Mouse (Mus musculus): ENCODE data around the gene Bcl2l11. TPM values are rescaled to one million over a fixed set of nuclear protein-coding genes. Genes with fewer than 3 reads are reported as not detected.

The Bcl2l11 gene
- polyA plus RNA-seq, 1 experiment from 2014 or later = 19.9 TPM

- Histone ChIP-seq H3K27me3 (ENCODE audit: control insufficient read depth, insufficient read depth, low read length) (no peaks in the 10 kb centered on the region), H3K27ac (ENCODE audit: low read length) (no peak overlapping the region), H3K9ac (replicated peaks; ENCODE audit: low read depth, low read length) (no peak overlapping the region), H3K4me3 (ENCODE audit: low read depth, low read length) (no peak overlapping the region), H3K4me2 (replicated peaks; ENCODE audit: low read depth, low read length) (no peak overlapping the region), H3K36me3 (ENCODE audit: control insufficient read depth, insufficient read depth, low read length) (peaks cover 5% of the 10 kb centered on the region), H3K9me3 (ENCODE audit: control insufficient read depth, low read depth, low read length) (no peaks in the 10 kb centered on the region), H3K4me1 (ENCODE audit: control insufficient read depth, insufficient read depth, low read length) (peaks cover 27% of the 10 kb centered on the region)
- no peak for ATAC-seq (ENCODE audit: insufficient number of reproducible peaks, insufficient read depth, low FRiP score, low read depth)
- WGBS = 79% methylated on average over 8 of the region's 8 CpGs
These were observed 37.3 kb downstream of the Bcl2l11 start for GRCm38 (mm10) chr2:128163177-128163576.

GRCm38 (mm10) chr2:128166623-128167423 lies 41.0 kb downstream of the Bcl2l11 start:
- no peak overlapping the region; the same call in 1 of the 2 replicates for H3K27ac ChIP-seq (ENCODE audit: low read length)
- peaks cover 8% of the 10 kb centered on the region; the same call in 1 of the 2 replicates for H3K4me1 ChIP-seq (ENCODE audit: control insufficient read depth, insufficient read depth, low read length)
- ATAC-seq (ENCODE audit: insufficient number of reproducible peaks, insufficient read depth, low FRiP score, low read depth) = peak; percentile 23; the same call in 1 of the 2 replicates
- H3K4me2 ChIP-seq (replicated peaks; ENCODE audit: low read depth, low read length) = no peak overlapping the region
- H3K4me3 ChIP-seq (ENCODE audit: low read depth, low read length) = no peak overlapping the region
- 60% methylated on average over 13 of the region's 13 CpGs for WGBS
- no peaks in the 10 kb centered on the region for H3K9me3 ChIP-seq (ENCODE audit: control insufficient read depth, low read depth, low read length)
- no peak overlapping the region for H3K9ac ChIP-seq (replicated peaks; ENCODE audit: low read depth, low read length)
- H3K27me3 ChIP-seq (ENCODE audit: control insufficient read depth, insufficient read depth, low read length) = no peaks in the 10 kb centered on the region
- H3K36me3 ChIP-seq (ENCODE audit: control insufficient read depth, insufficient read depth, low read length) = no peaks in the 10 kb centered on the region

DNA sequence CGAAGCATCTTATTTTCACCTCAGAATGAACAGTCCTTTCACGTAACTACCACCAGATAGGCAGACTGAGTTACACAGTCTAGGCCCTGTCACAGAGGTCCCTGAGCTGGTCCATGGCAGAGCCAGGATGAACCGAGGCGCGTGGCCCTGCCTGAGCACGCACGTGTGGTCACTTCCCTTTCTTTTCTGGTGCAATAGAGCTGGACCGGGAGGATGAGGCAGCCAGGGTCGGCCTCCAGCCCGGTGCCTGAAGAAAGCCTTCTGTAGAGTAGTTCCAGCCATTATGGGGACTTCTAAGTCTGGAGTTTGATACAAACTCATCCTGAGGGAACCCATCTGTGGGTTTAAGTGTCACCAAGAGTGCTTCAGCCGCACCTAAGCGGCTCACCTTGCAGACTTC lies 42.1 kb downstream of the Bcl2l11 start:
- 90% methylated on average over 12 of the region's 12 CpGs for WGBS
- Histone ChIP-seq H3K4me3 (ENCODE audit: low read depth, low read length) (no peak overlapping the region), H3K4me1 (ENCODE audit: control insufficient read depth, insufficient read depth, low read length) (peaks cover 8% of the 10 kb centered on the region; the same call in 1 of the 2 replicates), H3K27me3 (ENCODE audit: control insufficient read depth, insufficient read depth, low read length) (no peaks in the 10 kb centered on the region), H3K27ac (ENCODE audit: low read length) (no peak overlapping the region), H3K9ac (replicated peaks; ENCODE audit: low read depth, low read length) (no peak overlapping the region), H3K9me3 (ENCODE audit: control insufficient read depth, low read depth, low read length) (no peaks in the 10 kb centered on the region), H3K4me2 (replicated peaks; ENCODE audit: low read depth, low read length) (no peak overlapping the region), H3K36me3 (ENCODE audit: control insufficient read depth, insufficient read depth, low read length) (no peaks in the 10 kb centered on the region)
- ATAC-seq (ENCODE audit: insufficient number of reproducible peaks, insufficient read depth, low FRiP score, low read depth) = no peak

DNA sequence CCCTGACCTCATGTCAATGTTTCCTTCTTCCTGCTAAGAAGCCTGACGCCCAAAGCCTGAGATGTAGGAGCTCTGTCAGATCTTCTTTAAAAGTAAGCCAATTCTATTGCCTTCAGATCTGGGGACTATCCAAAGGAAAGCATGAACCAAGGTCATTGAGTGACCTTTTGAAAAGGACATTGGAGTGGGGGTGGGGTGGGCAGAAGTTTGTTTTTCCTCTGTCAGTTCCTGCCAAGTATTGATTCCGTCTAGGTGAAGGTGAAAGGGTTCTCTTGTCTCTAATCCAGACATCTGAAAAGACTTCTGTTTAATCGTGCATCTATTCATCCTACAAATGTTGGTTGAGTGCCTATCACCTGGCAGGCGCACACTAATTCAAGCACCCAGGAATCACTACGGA lies 43.6 kb downstream of the Bcl2l11 start:
- Histone ChIP-seq H3K4me3 (ENCODE audit: low read depth, low read length) (no peak overlapping the region), H3K27ac (ENCODE audit: low read length) (no peak overlapping the region), H3K9ac (replicated peaks; ENCODE audit: low read depth, low read length) (no peak overlapping the region), H3K36me3 (ENCODE audit: control insufficient read depth, insufficient read depth, low read length) (no peaks in the 10 kb centered on the region), H3K27me3 (ENCODE audit: control insufficient read depth, insufficient read depth, low read length) (no peaks in the 10 kb centered on the region), H3K4me1 (ENCODE audit: control insufficient read depth, insufficient read depth, low read length) (peaks cover 8% of the 10 kb centered on the region; the same call in 1 of the 2 replicates), H3K4me2 (replicated peaks; ENCODE audit: low read depth, low read length) (no peak overlapping the region), H3K9me3 (ENCODE audit: control insufficient read depth, low read depth, low read length) (no peaks in the 10 kb centered on the region)
- no peak for ATAC-seq (ENCODE audit: insufficient number of reproducible peaks, insufficient read depth, low FRiP score, low read depth)
- 68% methylated on average over 5 of the region's 5 CpGs for WGBS

- no peak for ATAC-seq (ENCODE audit: insufficient number of reproducible peaks, insufficient read depth, low FRiP score, low read depth)
- H3K4me2 ChIP-seq (replicated peaks; ENCODE audit: low read depth, low read length) = no peak overlapping the region
- no peaks in the 10 kb centered on the region for H3K9me3 ChIP-seq (ENCODE audit: control insufficient read depth, low read depth, low read length)
- H3K36me3 ChIP-seq (ENCODE audit: control insufficient read depth, insufficient read depth, low read length) = no peaks in the 10 kb centered on the region
- no peak overlapping the region for H3K9ac ChIP-seq (replicated peaks; ENCODE audit: low read depth, low read length)
- H3K27me3 ChIP-seq (ENCODE audit: control insufficient read depth, insufficient read depth, low read length) = no peaks in the 10 kb centered on the region
- 61% methylated on average over 11 of the region's 11 CpGs for WGBS
- no peak overlapping the region for H3K4me3 ChIP-seq (ENCODE audit: low read depth, low read length)
- no peak overlapping the region for H3K27ac ChIP-seq (ENCODE audit: low read length)
- peaks cover 13% of the 10 kb centered on the region; the same call in 1 of the 2 replicates for H3K4me1 ChIP-seq (ENCODE audit: control insufficient read depth, insufficient read depth, low read length)
These were observed 44.1 kb downstream of the Bcl2l11 start for GRCm38 (mm10) chr2:128169972-128170371.

- H3K36me3 ChIP-seq (ENCODE audit: control insufficient read depth, insufficient read depth, low read length) = no peaks in the 10 kb centered on the region
- ATAC-seq (ENCODE audit: insufficient number of reproducible peaks, insufficient read depth, low FRiP score, low read depth) = no peak
- WGBS = 86% methylated on average over 3 of the region's 3 CpGs
These were observed 44.8 kb downstream of the Bcl2l11 start for GRCm38 (mm10) chr2:128170614-128171013.

GRCm38 (mm10) chr2:128172266-128172665 lies 46.4 kb downstream of the Bcl2l11 start:
- no peak overlapping the region for H3K4me3 ChIP-seq (ENCODE audit: low read depth, low read length)

More at GRCm38 (mm10) chr2:128170614-128171013, 44.8 kb downstream of the Bcl2l11 start:
- H3K4me2 ChIP-seq (replicated peaks; ENCODE audit: low read depth, low read length) = no peak overlapping the region
- H3K9me3 ChIP-seq (ENCODE audit: control insufficient read depth, low read depth, low read length) = no peaks in the 10 kb centered on the region
- no peak overlapping the region for H3K4me3 ChIP-seq (ENCODE audit: low read depth, low read length)
- peaks cover 18% of the 10 kb centered on the region; the same call in 1 of the 2 replicates for H3K4me1 ChIP-seq (ENCODE audit: control insufficient read depth, insufficient read depth, low read length)
- no peaks in the 10 kb centered on the region for H3K27me3 ChIP-seq (ENCODE audit: control insufficient read depth, insufficient read depth, low read length)
- no peak overlapping the region for H3K27ac ChIP-seq (ENCODE audit: low read length)
- no peak overlapping the region for H3K9ac ChIP-seq (replicated peaks; ENCODE audit: low read depth, low read length)

DNA sequence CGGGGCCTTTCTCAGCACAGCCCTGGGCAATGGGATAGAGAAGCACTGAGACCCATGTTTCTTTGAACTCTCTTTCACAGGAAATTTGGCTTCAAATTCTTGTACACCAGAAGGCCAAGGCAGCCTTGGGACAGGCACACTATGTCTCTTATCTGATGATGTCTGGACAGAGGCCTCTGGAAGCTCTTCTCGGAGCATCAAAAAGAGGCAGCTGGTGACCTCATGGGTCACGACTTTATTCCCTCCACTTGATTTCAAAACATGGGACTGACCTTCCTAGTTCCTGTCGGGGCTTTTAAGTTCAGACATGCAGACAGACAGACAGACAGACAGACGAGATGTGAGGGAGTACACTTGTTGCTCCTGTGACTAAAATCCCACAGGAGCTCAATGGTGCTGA lies 48.3 kb downstream of the Bcl2l11 start:
- Histone ChIP-seq H3K4me3 (ENCODE audit: low read depth, low read length) (no peak overlapping the region), H3K9me3 (ENCODE audit: control insufficient read depth, low read depth, low read length) (no peaks in the 10 kb centered on the region), H3K27me3 (ENCODE audit: control insufficient read depth, insufficient read depth, low read length) (no peaks in the 10 kb centered on the region), H3K4me2 (replicated peaks; ENCODE audit: low read depth, low read length) (no peak overlapping the region), H3K27ac (ENCODE audit: low read length) (no peak overlapping the region), H3K9ac (replicated peaks; ENCODE audit: low read depth, low read length) (no peak overlapping the region), H3K36me3 (ENCODE audit: control insufficient read depth, insufficient read depth, low read length) (no peaks in the 10 kb centered on the region), H3K4me1 (ENCODE audit: control insufficient read depth, insufficient read depth, low read length) (peaks cover 24% of the 10 kb centered on the region)
- 45% methylated on average over 5 of the region's 5 CpGs for WGBS
- ATAC-seq (ENCODE audit: insufficient number of reproducible peaks, insufficient read depth, low FRiP score, low read depth) = no peak

More at GRCm38 (mm10) chr2:128172266-128172665, 46.4 kb downstream of the Bcl2l11 start:
- Histone ChIP-seq H3K9ac (replicated peaks; ENCODE audit: low read depth, low read length) (no peak overlapping the region), H3K9me3 (ENCODE audit: control insufficient read depth, low read depth, low read length) (no peaks in the 10 kb centered on the region), H3K4me2 (replicated peaks; ENCODE audit: low read depth, low read length) (no peak overlapping the region), H3K4me1 (ENCODE audit: control insufficient read depth, insufficient read depth, low read length) (peaks cover 19% of the 10 kb centered on the region), H3K27ac (ENCODE audit: low read length) (no peak overlapping the region), H3K27me3 (ENCODE audit: control insufficient read depth, insufficient read depth, low read length) (no peaks in the 10 kb centered on the region), H3K36me3 (ENCODE audit: control insufficient read depth, insufficient read depth, low read length) (no peaks in the 10 kb centered on the region)
- ATAC-seq (ENCODE audit: insufficient number of reproducible peaks, insufficient read depth, low FRiP score, low read depth) = peak; percentile 28; the same call in 1 of the 2 replicates
- 80% methylated on average over 5 of the region's 5 CpGs for WGBS
